Mouse (Mus musculus): ENCODE measurements around the gene Wfdc17. TPM values are rescaled to one million over a fixed set of nuclear protein-coding genes. Genes with fewer than 3 reads are reported as not detected.

The Wfdc17 gene
- polyA plus RNA-seq, 1 experiment from 2014 or later, result 1.2 TPM

DNA sequence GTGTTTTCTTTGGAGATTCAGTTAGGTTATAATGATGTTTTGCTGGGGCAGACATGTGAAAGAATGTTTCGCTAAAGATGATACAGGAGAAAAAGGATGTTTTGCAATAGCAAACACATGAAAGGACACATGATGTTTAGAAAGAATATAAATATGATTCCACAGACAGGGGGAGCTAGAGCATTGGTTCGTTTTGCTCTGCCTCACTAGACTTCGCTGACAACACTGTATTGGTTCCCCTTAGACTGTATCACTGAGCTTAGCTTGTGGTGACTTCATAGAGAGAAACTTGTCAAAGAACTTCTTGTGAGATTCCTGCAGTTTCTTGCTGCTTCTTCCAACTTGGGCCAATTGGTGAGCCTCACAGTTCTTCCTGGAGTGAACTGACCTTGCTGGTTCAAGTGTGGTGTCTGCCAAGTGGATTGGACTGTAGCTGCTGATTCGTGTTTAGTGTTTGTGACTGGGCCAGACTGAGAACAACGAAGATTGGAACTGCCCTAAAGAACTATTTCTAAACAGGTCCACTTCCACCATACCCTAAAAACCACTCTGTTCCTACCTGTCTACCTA, 29.4 kb downstream of the Wfdc17 start:
- H3K4me1 ChIP-seq (ENCODE audit: control insufficient read depth, insufficient read depth, low read length), result no peaks in the 10 kb centered on the region
- H3K9ac ChIP-seq (ENCODE audit: low read depth, low read length), result no peak overlapping the region
- H3K27ac ChIP-seq (ENCODE audit: low read depth, low read length), result no peak overlapping the region
- no peaks in the 10 kb centered on the region for H3K27me3 ChIP-seq (ENCODE audit: control insufficient read depth, insufficient read depth, low read length)
- no peaks in the 10 kb centered on the region for H3K36me3 ChIP-seq (ENCODE audit: control insufficient read depth, insufficient read depth, low read length)
- H3K4me2 ChIP-seq (replicated peaks; ENCODE audit: low read depth, low read length), result no peak overlapping the region
- 83% methylated on average over 5 of the region's 5 CpGs for WGBS
- ATAC-seq (ENCODE audit: low FRiP score, low TSS enrichment), result no peak
- H3K9me3 ChIP-seq (ENCODE audit: control insufficient read depth, low read length), result no peaks in the 10 kb centered on the region
- no peak overlapping the region for H3K4me3 ChIP-seq (ENCODE audit: low read length)

DNA sequence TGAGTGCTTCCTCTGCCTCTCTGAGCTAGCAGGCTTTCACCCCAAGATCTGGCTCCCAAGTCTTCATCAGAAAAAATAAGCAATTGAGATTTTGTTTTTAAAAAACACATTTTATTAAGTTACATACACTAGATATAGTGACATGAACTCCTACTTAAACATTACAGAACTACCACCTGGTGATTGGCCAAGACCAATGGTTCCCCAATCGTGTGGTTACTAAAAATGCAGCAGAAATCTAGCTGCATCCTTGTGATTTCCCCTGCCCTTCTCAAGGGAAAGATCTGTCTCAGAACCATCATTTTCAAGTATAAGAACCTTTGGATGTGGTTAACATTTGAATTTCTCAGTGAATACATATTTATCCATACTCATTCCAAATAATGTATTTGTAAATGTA, 30.4 kb downstream of the Wfdc17 start:
- no peak overlapping the region for H3K27ac ChIP-seq (ENCODE audit: low read depth, low read length)
- no peaks in the 10 kb centered on the region for H3K27me3 ChIP-seq (ENCODE audit: control insufficient read depth, insufficient read depth, low read length)
- H3K9ac ChIP-seq (ENCODE audit: low read depth, low read length), result no peak overlapping the region
- H3K4me3 ChIP-seq (ENCODE audit: low read length), result no peak overlapping the region
- no peaks in the 10 kb centered on the region for H3K36me3 ChIP-seq (ENCODE audit: control insufficient read depth, insufficient read depth, low read length)
- ATAC-seq (ENCODE audit: low FRiP score, low TSS enrichment), result no peak
- H3K4me1 ChIP-seq (ENCODE audit: control insufficient read depth, insufficient read depth, low read length), result no peaks in the 10 kb centered on the region
- WGBS, result 93% methylated on average over 1 of the region's 1 CpGs
- H3K4me2 ChIP-seq (replicated peaks; ENCODE audit: low read depth, low read length), result no peak overlapping the region
- H3K9me3 ChIP-seq (ENCODE audit: control insufficient read depth, low read length), result no peaks in the 10 kb centered on the region

- Histone ChIP-seq H3K27ac (ENCODE audit: low read depth, low read length) (no peak overlapping the region), H3K27me3 (ENCODE audit: control insufficient read depth, insufficient read depth, low read length) (0 out of 2 replicates have a peak, but pooled peaks cover 3% of the 10 kb centered on the region), H3K36me3 (ENCODE audit: control insufficient read depth, insufficient read depth, low read length) (no peaks in the 10 kb centered on the region), H3K9ac (ENCODE audit: low read depth, low read length) (no peak overlapping the region), H3K4me1 (ENCODE audit: control insufficient read depth, insufficient read depth, low read length) (no peaks in the 10 kb centered on the region), H3K4me3 (ENCODE audit: low read length) (no peak overlapping the region), H3K4me2 (replicated peaks; ENCODE audit: low read depth, low read length) (no peak overlapping the region), H3K9me3 (ENCODE audit: control insufficient read depth, low read length) (no peaks in the 10 kb centered on the region)
- no peak for ATAC-seq (ENCODE audit: low FRiP score, low TSS enrichment)
- WGBS, result 69% methylated on average over 2 of the region's 2 CpGs
Observed at GRCm38 (mm10) chr11:83735881-83736280, 32.1 kb downstream of the Wfdc17 start.

GRCm38 (mm10) chr11:83737109-83737558, 33.3 kb downstream of the Wfdc17 start:
- Histone ChIP-seq H3K4me3 (ENCODE audit: low read length) (no peak overlapping the region), H3K4me2 (replicated peaks; ENCODE audit: low read depth, low read length) (no peak overlapping the region), H3K36me3 (ENCODE audit: control insufficient read depth, insufficient read depth, low read length) (no peaks in the 10 kb centered on the region), H3K27me3 (ENCODE audit: control insufficient read depth, insufficient read depth, low read length) (0 out of 2 replicates have a peak, but pooled peaks cover 5% of the 10 kb centered on the region), H3K9ac (ENCODE audit: low read depth, low read length) (no peak overlapping the region), H3K9me3 (ENCODE audit: control insufficient read depth, low read length) (no peaks in the 10 kb centered on the region), H3K4me1 (ENCODE audit: control insufficient read depth, insufficient read depth, low read length) (no peaks in the 10 kb centered on the region), H3K27ac (ENCODE audit: low read depth, low read length) (no peak overlapping the region)
- WGBS, result 81% methylated on average over 3 of the region's 3 CpGs
- ATAC-seq (ENCODE audit: low FRiP score, low TSS enrichment), result no peak

DNA sequence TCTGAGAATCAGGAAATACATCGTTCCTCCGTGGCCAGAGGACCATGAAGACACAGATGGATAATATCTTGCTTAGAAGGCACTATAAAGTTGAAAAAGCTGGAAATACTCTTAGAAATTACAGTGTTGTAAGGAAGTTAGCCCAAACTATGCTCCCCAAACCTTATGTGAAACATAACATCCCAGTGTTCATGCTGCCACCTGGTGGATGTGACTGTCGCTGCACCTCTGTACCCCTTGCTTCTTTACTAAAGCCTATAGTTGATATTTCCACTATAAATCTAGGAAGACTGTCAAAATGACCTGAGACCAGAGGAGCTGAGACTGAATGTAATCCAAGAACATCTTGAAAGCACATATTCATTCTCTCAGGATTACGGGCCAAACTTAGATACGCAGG, 35.5 kb downstream of the Wfdc17 start:
- Histone ChIP-seq H3K4me1 (ENCODE audit: control insufficient read depth, insufficient read depth, low read length) (no peaks in the 10 kb centered on the region), H3K9me3 (ENCODE audit: control insufficient read depth, low read length) (no peaks in the 10 kb centered on the region), H3K27me3 (ENCODE audit: control insufficient read depth, insufficient read depth, low read length) (0 out of 2 replicates have a peak, but pooled peaks cover 5% of the 10 kb centered on the region), H3K9ac (ENCODE audit: low read depth, low read length) (no peak overlapping the region), H3K36me3 (ENCODE audit: control insufficient read depth, insufficient read depth, low read length) (no peaks in the 10 kb centered on the region), H3K27ac (ENCODE audit: low read depth, low read length) (no peak overlapping the region), H3K4me2 (replicated peaks; ENCODE audit: low read depth, low read length) (no peak overlapping the region), H3K4me3 (ENCODE audit: low read length) (no peak overlapping the region)
- ATAC-seq (ENCODE audit: low FRiP score, low TSS enrichment), result no peak
- 24% methylated on average over 5 of the region's 5 CpGs for WGBS

GRCm38 (mm10) chr11:83740443-83740991, 36.7 kb downstream of the Wfdc17 start:
- ATAC-seq (ENCODE audit: low FRiP score, low TSS enrichment), result no peak
- Histone ChIP-seq H3K27ac (ENCODE audit: low read depth, low read length) (no peak overlapping the region), H3K4me3 (ENCODE audit: low read length) (no peak overlapping the region), H3K4me2 (replicated peaks; ENCODE audit: low read depth, low read length) (no peak overlapping the region), H3K27me3 (ENCODE audit: control insufficient read depth, insufficient read depth, low read length) (0 out of 2 replicates have a peak, but pooled peaks cover 5% of the 10 kb centered on the region), H3K4me1 (ENCODE audit: control insufficient read depth, insufficient read depth, low read length) (no peaks in the 10 kb centered on the region), H3K9ac (ENCODE audit: low read depth, low read length) (no peak overlapping the region), H3K9me3 (ENCODE audit: control insufficient read depth, low read length) (no peaks in the 10 kb centered on the region), H3K36me3 (ENCODE audit: control insufficient read depth, insufficient read depth, low read length) (no peaks in the 10 kb centered on the region)
- WGBS, result 81% methylated on average over 4 of the region's 4 CpGs

DNA sequence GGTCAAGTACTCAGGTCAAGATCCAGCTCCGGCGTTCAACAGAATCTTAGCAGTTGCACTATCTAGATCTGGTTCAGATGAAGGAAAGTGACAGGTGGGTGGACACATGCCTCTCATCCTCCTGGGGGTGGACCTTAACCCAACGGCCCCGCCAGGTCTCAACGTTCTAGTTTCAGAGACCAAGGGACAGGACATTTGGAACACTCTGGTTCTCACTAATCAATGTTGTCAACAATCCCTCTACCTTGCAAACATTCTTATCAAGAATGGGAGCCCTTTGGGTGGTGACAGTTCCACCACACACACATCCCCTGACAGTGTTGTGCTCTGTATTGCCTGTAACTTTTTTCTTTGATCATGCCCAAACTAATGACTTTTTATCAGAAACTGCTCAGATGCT, 38.0 kb downstream of the Wfdc17 start:
- no peak for ATAC-seq (ENCODE audit: low FRiP score, low TSS enrichment)
- Histone ChIP-seq H3K27me3 (ENCODE audit: control insufficient read depth, insufficient read depth, low read length) (peaks cover 5% of the 10 kb centered on the region; the same call in 1 of the 2 replicates), H3K36me3 (ENCODE audit: control insufficient read depth, insufficient read depth, low read length) (no peaks in the 10 kb centered on the region), H3K27ac (ENCODE audit: low read depth, low read length) (no peak overlapping the region), H3K4me1 (ENCODE audit: control insufficient read depth, insufficient read depth, low read length) (no peaks in the 10 kb centered on the region), H3K9ac (ENCODE audit: low read depth, low read length) (no peak overlapping the region), H3K4me2 (replicated peaks; ENCODE audit: low read depth, low read length) (no peak overlapping the region), H3K4me3 (ENCODE audit: low read length) (no peak overlapping the region), H3K9me3 (ENCODE audit: control insufficient read depth, low read length) (no peaks in the 10 kb centered on the region)
- WGBS, result 82% methylated on average over 5 of the region's 5 CpGs

DNA sequence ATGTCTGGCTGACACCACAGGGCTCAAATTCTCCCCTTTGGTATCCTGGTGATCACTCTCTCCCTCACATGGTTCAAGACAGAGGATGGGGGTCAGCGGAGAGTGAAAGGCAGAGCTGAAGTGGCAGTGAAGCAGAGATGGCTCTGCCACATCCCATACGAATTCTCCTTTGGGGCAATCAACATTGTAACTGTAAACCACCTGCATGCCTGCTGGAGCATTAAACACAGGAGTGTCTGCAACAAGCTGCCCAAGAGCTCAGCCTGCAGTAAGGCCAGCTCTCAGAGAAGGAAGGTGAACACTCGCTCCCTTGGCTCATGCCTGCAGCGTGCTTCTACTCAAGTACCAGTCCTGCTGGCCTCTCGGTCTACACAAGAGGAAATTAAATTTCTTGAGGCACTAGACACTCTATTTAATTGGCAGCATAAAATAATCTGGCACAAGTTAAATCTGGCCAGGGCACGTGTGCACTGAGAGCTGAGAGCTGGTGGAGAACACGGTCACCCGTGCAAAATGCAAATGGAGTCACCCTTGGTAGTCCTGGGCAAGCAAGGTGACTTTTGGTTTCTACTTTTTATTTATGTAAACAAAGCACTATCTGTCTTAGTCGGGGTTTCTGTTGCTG, 39.1 kb downstream of the Wfdc17 start:
- Histone ChIP-seq H3K27ac (ENCODE audit: low read depth, low read length) (no peak overlapping the region), H3K9me3 (ENCODE audit: control insufficient read depth, low read length) (no peaks in the 10 kb centered on the region), H3K9ac (ENCODE audit: low read depth, low read length) (no peak overlapping the region), H3K27me3 (ENCODE audit: control insufficient read depth, insufficient read depth, low read length) (peaks cover 7% of the 10 kb centered on the region; the same call in 1 of the 2 replicates), H3K36me3 (ENCODE audit: control insufficient read depth, insufficient read depth, low read length) (no peaks in the 10 kb centered on the region), H3K4me3 (ENCODE audit: low read length) (no peak overlapping the region), H3K4me1 (ENCODE audit: control insufficient read depth, insufficient read depth, low read length) (no peaks in the 10 kb centered on the region), H3K4me2 (replicated peaks; ENCODE audit: low read depth, low read length) (no peak overlapping the region)
- ATAC-seq (ENCODE audit: low FRiP score, low TSS enrichment), result no peak
- WGBS, result 55% methylated on average over 9 of the region's 9 CpGs

- Histone ChIP-seq H3K27ac (ENCODE audit: low read depth, low read length) (no peak overlapping the region), H3K36me3 (ENCODE audit: control insufficient read depth, insufficient read depth, low read length) (no peaks in the 10 kb centered on the region), H3K4me3 (ENCODE audit: low read length) (no peak overlapping the region), H3K9ac (ENCODE audit: low read depth, low read length) (no peak overlapping the region), H3K4me1 (ENCODE audit: control insufficient read depth, insufficient read depth, low read length) (no peaks in the 10 kb centered on the region), H3K27me3 (ENCODE audit: control insufficient read depth, insufficient read depth, low read length) (peaks cover 8% of the 10 kb centered on the region; the same call in 1 of the 2 replicates), H3K9me3 (ENCODE audit: control insufficient read depth, low read length) (no peaks in the 10 kb centered on the region), H3K4me2 (replicated peaks; ENCODE audit: low read depth, low read length) (no peak overlapping the region)
- ATAC-seq (ENCODE audit: low FRiP score, low TSS enrichment), result no peak
- 88% methylated on average over 3 of the region's 3 CpGs for WGBS
Observed at GRCm38 (mm10) chr11:83743525-83743924, 39.7 kb downstream of the Wfdc17 start.
